Mouse (Mus musculus): ENCODE data around the gene Ttll7. TPM values are rescaled to one million over a fixed set of nuclear protein-coding genes. Genes with fewer than 3 reads are reported as not detected.

The Ttll7 gene
- polyA plus RNA-seq (2015; fragmentation: Nextera tagmentation; extraction: Ambion mirVana): 2.6 and 2.9 TPM in 2 replicates

- Histone ChIP-seq H3K4me1 (peaks cover 5% of the 10 kb centered on the region; the same call in 1 of the 2 replicates), H3K4me3 (replicated peaks) (peak within 1 kb of the TSS; percentile 68), H3K36me3 (no peaks in the 10 kb centered on the region), H3K4me2 (peak within 1 kb of the TSS; percentile 89), H3K27me3 (replicated peaks) (no peaks in the 10 kb centered on the region), H3K27ac (no peak within 1 kb of the TSS), H3K9ac (peak within 1 kb of the TSS; percentile 41), H3K9me3 (no peaks in the 10 kb centered on the region)
- WGBS: under 1% methylated on average over 35 of the region's 36 CpGs
- peak; percentile 95 for ATAC-seq (ENCODE audit: insufficient read depth, low FRiP score, low read depth)
Observed at GRCm38 (mm10) chr3:146851966-146852891, at the start of gene Ttll7. Gene Ttll7, plus strand, starts transcription at chr3:146852367.

- H3K36me3 ChIP-seq: no peaks in the 10 kb centered on the region
- WGBS: under 1% methylated on average over 55 of the region's 60 CpGs
- peak overlapping the region; percentile 75 for H3K4me2 ChIP-seq
- peaks cover 2% of the 10 kb centered on the region; the same call in 1 of the 2 replicates for H3K4me1 ChIP-seq
- peak overlapping the region; percentile 93 for H3K9ac ChIP-seq
- peak overlapping the region; percentile 94 for H3K27ac ChIP-seq
- H3K4me3 ChIP-seq (replicated peaks): peak overlapping the region; percentile 88
- peak; percentile 48 for ATAC-seq (ENCODE audit: insufficient read depth, low FRiP score, low read depth)
- H3K9me3 ChIP-seq: no peaks in the 10 kb centered on the region
- no peaks in the 10 kb centered on the region for H3K27me3 ChIP-seq (replicated peaks)
Observed at GRCm38 (mm10) chr3:146812041-146812878, 39.9 kb upstream of the Ttll7 start.

GRCm38 (mm10) chr3:146812901-146813393, 39.2 kb upstream of the Ttll7 start, which contains the start of gene Prkacb:
Gene Prkacb, minus strand, starts transcription at chr3:146812990.
- Histone ChIP-seq H3K9ac (peak within 1 kb of the TSS; percentile 93), H3K4me3 (replicated peaks) (peak within 1 kb of the TSS; percentile 88), H3K27ac (peak within 1 kb of the TSS; percentile 94), H3K36me3 (no peaks in the 10 kb centered on the region), H3K4me2 (peak within 1 kb of the TSS; percentile 75), H3K4me1 (peaks cover 2% of the 10 kb centered on the region; the same call in 1 of the 2 replicates), H3K9me3 (no peaks in the 10 kb centered on the region), H3K27me3 (replicated peaks) (no peaks in the 10 kb centered on the region)
- WGBS: under 1% methylated on average over 59 of the region's 60 CpGs
- peak; percentile 95 for ATAC-seq (ENCODE audit: insufficient read depth, low FRiP score, low read depth)

- WGBS: 42% methylated on average over 7 of the region's 7 CpGs
- H3K9me3 ChIP-seq: no peaks in the 10 kb centered on the region
- peak overlapping the region; percentile 94; the same call in 1 of the 2 replicates for H3K27ac ChIP-seq
Observed at GRCm38 (mm10) chr3:146813624-146814023, 38.5 kb upstream of the Ttll7 start.

GRCm38 (mm10) chr3:146820718-146821117, 31.4 kb upstream of the Ttll7 start:
- Histone ChIP-seq H3K27ac (no peak overlapping the region), H3K9me3 (no peaks in the 10 kb centered on the region), H3K36me3 (no peaks in the 10 kb centered on the region), H3K4me3 (replicated peaks) (no peak overlapping the region), H3K9ac (no peak overlapping the region), H3K4me1 (no peaks in the 10 kb centered on the region), H3K27me3 (replicated peaks) (no peaks in the 10 kb centered on the region), H3K4me2 (no peak overlapping the region)
- WGBS: 86% methylated on average over 4 of the region's 4 CpGs
- ATAC-seq (ENCODE audit: insufficient read depth, low FRiP score, low read depth): no peak

More at GRCm38 (mm10) chr3:146813624-146814023, 38.5 kb upstream of the Ttll7 start:
- H3K27me3 ChIP-seq (replicated peaks): no peaks in the 10 kb centered on the region
- no peaks in the 10 kb centered on the region for H3K36me3 ChIP-seq
- H3K4me1 ChIP-seq: peaks cover 2% of the 10 kb centered on the region; the same call in 1 of the 2 replicates
- H3K9ac ChIP-seq: peak overlapping the region; percentile 93; the same call in 1 of the 2 replicates
- no peak for ATAC-seq (ENCODE audit: insufficient read depth, low FRiP score, low read depth)
- H3K4me2 ChIP-seq: peak overlapping the region; percentile 75
- peak overlapping the region; percentile 88 for H3K4me3 ChIP-seq (replicated peaks)

- Histone ChIP-seq H3K4me1 (no peaks in the 10 kb centered on the region), H3K27me3 (replicated peaks) (no peaks in the 10 kb centered on the region), H3K9me3 (no peaks in the 10 kb centered on the region), H3K36me3 (no peaks in the 10 kb centered on the region), H3K4me3 (replicated peaks) (no peak overlapping the region), H3K27ac (no peak overlapping the region), H3K4me2 (no peak overlapping the region), H3K9ac (no peak overlapping the region)
- WGBS: 39% methylated on average over 3 of the region's 3 CpGs
- no peak for ATAC-seq (ENCODE audit: insufficient read depth, low FRiP score, low read depth)
Observed at GRCm38 (mm10) chr3:146842766-146843165, 9.4 kb upstream of the Ttll7 start.

GRCm38 (mm10) chr3:146843470-146843869, 8.7 kb upstream of the Ttll7 start:
- 70% methylated on average over 6 of the region's 6 CpGs for WGBS
- no peaks in the 10 kb centered on the region for H3K36me3 ChIP-seq
- no peaks in the 10 kb centered on the region for H3K9me3 ChIP-seq
- no peaks in the 10 kb centered on the region for H3K27me3 ChIP-seq (replicated peaks)
- H3K9ac ChIP-seq: no peak overlapping the region
- no peak for ATAC-seq (ENCODE audit: insufficient read depth, low FRiP score, low read depth)
- H3K4me1 ChIP-seq: no peaks in the 10 kb centered on the region
- H3K27ac ChIP-seq: no peak overlapping the region
- H3K4me2 ChIP-seq: no peak overlapping the region
- no peak overlapping the region for H3K4me3 ChIP-seq (replicated peaks)

GRCm38 (mm10) chr3:146846237-146846636, 5.9 kb upstream of the Ttll7 start:
- Histone ChIP-seq H3K27me3 (replicated peaks) (no peaks in the 10 kb centered on the region), H3K9ac (no peak overlapping the region), H3K27ac (no peak overlapping the region), H3K9me3 (no peaks in the 10 kb centered on the region), H3K36me3 (no peaks in the 10 kb centered on the region), H3K4me2 (no peak overlapping the region), H3K4me3 (replicated peaks) (no peak overlapping the region), H3K4me1 (no peaks in the 10 kb centered on the region)
- 88% methylated on average over 5 of the region's 5 CpGs for WGBS
- no peak for ATAC-seq (ENCODE audit: insufficient read depth, low FRiP score, low read depth)

GRCm38 (mm10) chr3:146848112-146848511, 4.1 kb upstream of the Ttll7 start:
- H3K4me3 ChIP-seq (replicated peaks): no peak overlapping the region
- WGBS: 78% methylated on average over 8 of the region's 8 CpGs
- no peaks in the 10 kb centered on the region for H3K27me3 ChIP-seq (replicated peaks)
- no peak overlapping the region for H3K27ac ChIP-seq
- H3K9me3 ChIP-seq: no peaks in the 10 kb centered on the region
- H3K9ac ChIP-seq: no peak overlapping the region
- ATAC-seq (ENCODE audit: insufficient read depth, low FRiP score, low read depth): no peak
- no peaks in the 10 kb centered on the region for H3K36me3 ChIP-seq
- H3K4me2 ChIP-seq: no peak overlapping the region
- H3K4me1 ChIP-seq: peaks cover 5% of the 10 kb centered on the region; the same call in 1 of the 2 replicates

- no peaks in the 10 kb centered on the region for H3K9me3 ChIP-seq
- H3K4me3 ChIP-seq (replicated peaks): no peak overlapping the region
- H3K27ac ChIP-seq: no peak overlapping the region
- WGBS: 89% methylated on average over 7 of the region's 7 CpGs
- no peak overlapping the region for H3K9ac ChIP-seq
- no peaks in the 10 kb centered on the region for H3K36me3 ChIP-seq
- peaks cover 5% of the 10 kb centered on the region; the same call in 1 of the 2 replicates for H3K4me1 ChIP-seq
- H3K27me3 ChIP-seq (replicated peaks): no peaks in the 10 kb centered on the region
- no peak overlapping the region for H3K4me2 ChIP-seq
- no peak for ATAC-seq (ENCODE audit: insufficient read depth, low FRiP score, low read depth)
Observed at GRCm38 (mm10) chr3:146849360-146849759, 2.8 kb upstream of the Ttll7 start.

GRCm38 (mm10) chr3:146854473-146855087, 2.4 kb downstream of the Ttll7 start:
- no peaks in the 10 kb centered on the region for H3K9me3 ChIP-seq
- H3K27me3 ChIP-seq (replicated peaks): no peaks in the 10 kb centered on the region
- H3K4me2 ChIP-seq: no peak overlapping the region
- WGBS: 81% methylated on average over 7 of the region's 7 CpGs
- no peak overlapping the region for H3K4me3 ChIP-seq (replicated peaks)
- ATAC-seq (ENCODE audit: insufficient read depth, low FRiP score, low read depth): no peak
- H3K9ac ChIP-seq: no peak overlapping the region
- no peaks in the 10 kb centered on the region for H3K36me3 ChIP-seq
- peaks cover 5% of the 10 kb centered on the region; the same call in 1 of the 2 replicates for H3K4me1 ChIP-seq
- no peak overlapping the region for H3K27ac ChIP-seq
